Mouse (Mus musculus): ENCODE measurements around the gene Ahnak. TPM values are rescaled to one million over a fixed set of nuclear protein-coding genes. Genes with fewer than 3 reads are reported as not detected.

Ahnak gene
- polyA plus RNA-seq, 1 experiment from 2014 or later: 2.7 TPM

DNA sequence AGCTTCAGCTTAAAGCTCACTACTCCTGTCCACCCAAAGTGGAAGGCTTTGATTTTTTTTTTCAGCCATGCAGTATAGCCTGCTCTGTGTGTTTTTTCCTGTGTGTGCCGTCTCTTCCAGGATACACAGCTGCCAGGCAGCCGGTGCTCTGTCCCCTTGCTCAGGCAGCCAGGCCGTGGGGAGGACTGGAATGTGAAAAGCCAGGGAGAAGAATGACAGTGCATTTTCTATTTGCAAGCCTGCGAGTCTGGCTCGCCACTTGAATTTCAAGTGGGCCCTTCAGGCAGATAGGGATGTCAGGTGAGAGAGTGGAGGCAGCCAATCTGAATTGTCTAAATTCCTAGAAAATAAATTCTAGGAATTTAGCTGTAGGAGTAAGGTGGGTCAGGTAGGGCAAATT is 38.7 kb downstream of the Ahnak start:
- 20% methylated on average over 5 of the region's 5 CpGs for WGBS
- Histone ChIP-seq H3K36me3 (ENCODE audit: control insufficient read depth, insufficient read depth, low read length) (no peaks in the 10 kb centered on the region), H3K4me2 (ENCODE audit: low read depth, low read length) (no peak overlapping the region), H3K4me1 (ENCODE audit: control insufficient read depth, insufficient read depth, low read length) (peaks cover 3% of the 10 kb centered on the region; the same call in 1 of the 2 replicates), H3K4me3 (ENCODE audit: low read depth, low read length) (no peak overlapping the region), H3K9me3 (ENCODE audit: control insufficient read depth, low read length) (no peaks in the 10 kb centered on the region), H3K27me3 (ENCODE audit: control insufficient read depth, insufficient read depth, low read length) (no peaks in the 10 kb centered on the region), H3K9ac (replicated peaks; ENCODE audit: low read depth, low read length) (no peak overlapping the region), H3K27ac (ENCODE audit: low read depth, low read length) (no peak overlapping the region)
- ATAC-seq (ENCODE audit: low read depth): 0 out of 2 replicates have a peak, but pooled peaks have one; percentile 34

DNA sequence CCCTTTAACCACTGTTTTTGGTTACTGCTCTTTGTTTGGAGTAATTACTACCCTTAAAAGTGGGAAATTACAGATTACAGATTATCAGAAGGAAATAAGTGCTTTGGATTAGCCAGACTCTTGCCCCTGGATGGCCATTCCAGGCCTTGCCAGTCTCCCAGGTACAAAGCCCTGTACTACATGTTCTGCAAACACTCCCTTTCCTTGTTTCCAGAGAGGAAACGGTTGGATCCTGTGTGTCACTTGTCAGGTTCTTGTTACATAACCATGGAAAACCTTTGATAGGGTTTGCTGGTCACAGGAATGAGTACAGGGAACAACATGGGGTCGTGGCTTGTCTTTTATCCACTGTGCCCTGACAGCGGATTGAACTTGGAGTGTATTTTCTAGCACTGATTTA is 39.3 kb downstream of the Ahnak start:
- Histone ChIP-seq H3K4me2 (ENCODE audit: low read depth, low read length) (no peak overlapping the region), H3K4me1 (ENCODE audit: control insufficient read depth, insufficient read depth, low read length) (peaks cover 3% of the 10 kb centered on the region; the same call in 1 of the 2 replicates), H3K4me3 (ENCODE audit: low read depth, low read length) (no peak overlapping the region), H3K27me3 (ENCODE audit: control insufficient read depth, insufficient read depth, low read length) (no peaks in the 10 kb centered on the region), H3K36me3 (ENCODE audit: control insufficient read depth, insufficient read depth, low read length) (no peaks in the 10 kb centered on the region), H3K9me3 (ENCODE audit: control insufficient read depth, low read length) (no peaks in the 10 kb centered on the region), H3K9ac (replicated peaks; ENCODE audit: low read depth, low read length) (no peak overlapping the region), H3K27ac (ENCODE audit: low read depth, low read length) (no peak overlapping the region)
- no peak for ATAC-seq (ENCODE audit: low read depth)
- WGBS: 80% methylated on average over 3 of the region's 3 CpGs

DNA sequence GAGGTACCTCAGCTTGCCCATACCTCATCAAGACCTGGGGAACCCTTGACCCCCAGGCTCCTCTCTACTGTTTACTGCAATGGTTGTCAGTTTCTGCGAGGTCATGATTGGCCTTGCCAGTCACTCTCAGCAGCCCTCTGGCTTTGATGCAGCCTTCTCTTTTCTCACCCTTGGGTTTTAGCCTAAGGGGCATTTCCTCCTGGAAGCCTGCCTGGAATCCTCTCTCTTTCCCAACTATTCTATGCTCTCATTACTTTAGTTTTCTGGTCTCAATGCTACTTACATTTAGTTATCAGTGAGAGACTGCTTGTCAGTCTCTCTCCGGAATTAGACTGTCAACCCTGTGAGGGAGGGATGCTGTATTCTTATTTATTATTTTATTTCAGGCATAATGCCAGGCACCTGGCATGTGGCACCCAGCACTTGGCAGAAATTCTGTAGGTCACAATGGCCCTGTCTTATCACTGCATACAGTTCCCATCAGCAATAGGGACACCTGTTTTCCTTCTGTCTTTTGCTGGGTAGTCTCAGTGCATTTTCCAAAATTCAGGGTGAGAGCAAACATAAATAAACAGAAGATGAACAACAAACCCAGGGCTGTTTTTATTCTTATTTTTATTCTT is 40.7 kb downstream of the Ahnak start:
- no peaks in the 10 kb centered on the region for H3K36me3 ChIP-seq (ENCODE audit: control insufficient read depth, insufficient read depth, low read length)

DNA sequence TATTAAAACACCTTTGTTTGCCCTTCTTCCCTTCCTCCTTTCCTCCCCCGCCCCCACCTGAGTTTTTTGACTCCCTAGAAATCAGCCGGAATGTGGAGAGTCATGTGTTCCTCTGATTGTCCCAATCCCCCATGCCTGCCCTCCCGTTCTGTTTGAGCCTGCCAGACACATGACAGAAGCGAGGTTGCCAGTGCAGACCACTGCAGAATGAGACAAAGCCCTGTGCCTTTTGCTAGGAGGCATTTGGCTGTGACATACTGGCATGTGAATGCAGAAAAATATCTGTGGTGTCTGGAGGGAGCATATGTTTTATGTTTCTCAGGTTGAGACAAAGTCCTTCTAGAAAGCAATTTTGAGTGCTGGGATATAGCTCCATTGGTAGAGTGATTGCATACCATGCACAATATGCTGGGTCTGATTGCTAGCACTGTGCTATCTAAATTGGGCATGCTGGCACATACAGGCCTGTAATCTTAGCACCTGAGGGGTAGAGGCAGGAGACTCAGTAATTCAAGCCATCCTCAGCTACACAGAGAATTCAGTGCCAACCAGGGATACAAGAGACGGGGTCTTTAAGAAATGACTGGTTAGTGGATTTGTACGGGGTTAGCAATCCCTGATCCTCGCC is 43.5 kb downstream of the Ahnak start:
- 69% methylated on average over 7 of the region's 7 CpGs for WGBS
- Histone ChIP-seq H3K27ac (ENCODE audit: low read depth, low read length) (0 out of 2 replicates have a peak overlapping the region, but pooled peaks have one; percentile 6), H3K36me3 (ENCODE audit: control insufficient read depth, insufficient read depth, low read length) (no peaks in the 10 kb centered on the region), H3K27me3 (ENCODE audit: control insufficient read depth, insufficient read depth, low read length) (no peaks in the 10 kb centered on the region), H3K4me2 (ENCODE audit: low read depth, low read length) (no peak overlapping the region), H3K9ac (replicated peaks; ENCODE audit: low read depth, low read length) (no peak overlapping the region), H3K4me1 (ENCODE audit: control insufficient read depth, insufficient read depth, low read length) (no peaks in the 10 kb centered on the region; the same call in 1 of the 2 replicates), H3K4me3 (ENCODE audit: low read depth, low read length) (no peak overlapping the region), H3K9me3 (ENCODE audit: control insufficient read depth, low read length) (no peaks in the 10 kb centered on the region)
- ATAC-seq (ENCODE audit: low read depth): no peak

More for the DNA sequence above, 40.7 kb downstream of the Ahnak start:
- 79% methylated on average over 2 of the region's 2 CpGs for WGBS
- ATAC-seq (ENCODE audit: low read depth): no peak
- Histone ChIP-seq H3K9me3 (ENCODE audit: control insufficient read depth, low read length) (no peaks in the 10 kb centered on the region), H3K4me1 (ENCODE audit: control insufficient read depth, insufficient read depth, low read length) (peaks cover 3% of the 10 kb centered on the region; the same call in 1 of the 2 replicates), H3K27me3 (ENCODE audit: control insufficient read depth, insufficient read depth, low read length) (no peaks in the 10 kb centered on the region), H3K4me3 (ENCODE audit: low read depth, low read length) (no peak overlapping the region), H3K9ac (replicated peaks; ENCODE audit: low read depth, low read length) (no peak overlapping the region), H3K4me2 (ENCODE audit: low read depth, low read length) (no peak overlapping the region), H3K27ac (ENCODE audit: low read depth, low read length) (no peak overlapping the region)

DNA sequence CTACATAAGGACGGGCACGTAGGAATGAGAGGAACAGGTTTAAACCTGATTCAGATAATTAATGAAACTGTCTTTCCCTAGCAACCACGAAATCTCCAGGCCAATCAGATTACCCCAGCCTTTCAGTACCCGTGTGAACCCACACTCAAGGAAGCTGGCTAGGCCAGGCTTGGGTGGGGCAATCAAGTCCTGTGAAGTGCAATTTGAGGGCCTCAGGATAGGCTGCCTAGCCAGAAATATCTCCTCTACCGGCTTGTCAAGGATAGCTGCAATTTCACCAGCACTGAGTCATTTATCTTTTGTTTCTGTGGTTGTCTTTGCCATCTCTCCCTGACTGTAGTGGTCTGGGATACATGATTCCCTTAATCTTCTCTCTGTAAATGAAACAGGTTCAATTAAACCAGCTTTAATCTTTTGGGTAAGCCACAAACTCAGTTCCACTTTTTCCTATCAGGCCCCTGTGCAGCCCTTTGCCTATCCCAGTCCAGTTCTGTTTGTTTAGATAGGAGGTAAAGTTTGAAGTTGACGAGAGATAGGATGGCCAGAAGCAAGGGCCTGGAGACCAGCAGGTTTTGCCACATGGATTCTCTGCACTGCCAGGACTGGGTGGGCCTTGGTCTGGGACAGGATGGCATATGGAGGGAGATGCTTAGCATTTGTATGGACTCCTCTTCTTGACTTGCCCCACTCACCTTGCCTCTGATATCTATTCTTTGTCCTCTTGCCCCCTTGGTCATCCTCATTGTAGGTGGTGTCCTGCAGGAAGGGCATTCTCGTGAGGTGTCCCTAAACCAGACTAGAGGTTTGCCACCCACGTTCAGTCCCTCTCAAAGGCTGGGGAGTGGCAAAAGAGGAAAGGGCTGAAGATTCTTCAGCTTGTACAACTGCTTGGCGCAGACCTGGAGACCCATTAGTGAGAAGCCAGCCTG is 44.6 kb downstream of the Ahnak start:
- 56% methylated on average over 9 of the region's 9 CpGs for WGBS

DNA sequence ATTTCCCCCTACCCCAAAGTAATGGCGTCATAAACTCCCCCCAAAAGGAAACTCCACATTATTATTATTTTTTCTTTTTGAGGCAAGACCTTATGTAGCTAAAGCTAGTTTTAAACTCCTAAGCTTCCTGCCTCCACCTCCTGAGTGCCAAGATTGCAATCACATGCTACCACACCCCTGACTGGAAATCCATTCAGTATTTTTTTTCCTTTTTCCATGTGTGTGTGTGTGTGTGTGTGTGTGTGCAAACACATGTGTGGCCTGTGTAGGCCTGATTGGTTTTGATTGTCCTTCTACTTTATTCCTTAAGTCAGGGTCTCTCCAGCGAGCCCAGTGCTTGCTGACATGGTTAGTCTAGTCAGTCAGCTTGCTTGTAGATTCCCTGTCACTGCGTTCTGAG is 45.4 kb downstream of the Ahnak start:
- Histone ChIP-seq H3K27me3 (ENCODE audit: control insufficient read depth, insufficient read depth, low read length) (no peaks in the 10 kb centered on the region), H3K4me1 (ENCODE audit: control insufficient read depth, insufficient read depth, low read length) (no peaks in the 10 kb centered on the region), H3K9ac (replicated peaks; ENCODE audit: low read depth, low read length) (no peak overlapping the region), H3K27ac (ENCODE audit: low read depth, low read length) (no peak overlapping the region), H3K4me2 (ENCODE audit: low read depth, low read length) (no peak overlapping the region), H3K9me3 (ENCODE audit: control insufficient read depth, low read length) (no peaks in the 10 kb centered on the region), H3K4me3 (ENCODE audit: low read depth, low read length) (no peak overlapping the region), H3K36me3 (ENCODE audit: control insufficient read depth, insufficient read depth, low read length) (no peaks in the 10 kb centered on the region)
- no peak for ATAC-seq (ENCODE audit: low read depth)
- 88% methylated on average over 3 of the region's 3 CpGs for WGBS

More for the DNA sequence above, 44.6 kb downstream of the Ahnak start:
- H3K9me3 ChIP-seq (ENCODE audit: control insufficient read depth, low read length): no peaks in the 10 kb centered on the region
- H3K36me3 ChIP-seq (ENCODE audit: control insufficient read depth, insufficient read depth, low read length): no peaks in the 10 kb centered on the region
- H3K4me1 ChIP-seq (ENCODE audit: control insufficient read depth, insufficient read depth, low read length): no peaks in the 10 kb centered on the region
- ATAC-seq (ENCODE audit: low read depth): no peak
- H3K27ac ChIP-seq (ENCODE audit: low read depth, low read length): no peak overlapping the region
- H3K4me2 ChIP-seq (ENCODE audit: low read depth, low read length): no peak overlapping the region
- H3K4me3 ChIP-seq (ENCODE audit: low read depth, low read length): no peak overlapping the region
- no peaks in the 10 kb centered on the region for H3K27me3 ChIP-seq (ENCODE audit: control insufficient read depth, insufficient read depth, low read length)
- H3K9ac ChIP-seq (replicated peaks; ENCODE audit: low read depth, low read length): no peak overlapping the region

DNA sequence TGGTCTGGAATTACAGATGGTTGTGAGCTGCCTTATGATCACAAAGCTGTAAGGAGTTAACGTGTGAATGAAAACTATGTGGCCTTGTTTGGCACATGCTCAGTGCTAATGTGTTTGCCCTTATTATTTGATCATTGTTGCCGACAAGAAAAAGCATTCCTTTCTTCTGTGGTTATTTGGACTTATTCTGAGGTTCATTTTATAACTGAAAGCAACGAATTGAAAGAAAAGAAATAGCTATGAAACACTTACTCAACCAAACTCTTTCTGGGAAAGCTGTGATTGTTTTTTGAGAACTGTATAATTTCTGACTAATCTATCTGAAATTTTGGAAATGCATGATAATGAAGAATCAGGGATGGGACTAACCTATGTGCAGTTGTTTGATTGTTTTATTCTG is 46.0 kb downstream of the Ahnak start:
- no peak for ATAC-seq (ENCODE audit: low read depth)
- Histone ChIP-seq H3K36me3 (ENCODE audit: control insufficient read depth, insufficient read depth, low read length) (no peaks in the 10 kb centered on the region), H3K9ac (replicated peaks; ENCODE audit: low read depth, low read length) (no peak overlapping the region), H3K4me2 (ENCODE audit: low read depth, low read length) (no peak overlapping the region), H3K9me3 (ENCODE audit: control insufficient read depth, low read length) (no peaks in the 10 kb centered on the region), H3K4me1 (ENCODE audit: control insufficient read depth, insufficient read depth, low read length) (no peaks in the 10 kb centered on the region), H3K27ac (ENCODE audit: low read depth, low read length) (no peak overlapping the region), H3K4me3 (ENCODE audit: low read depth, low read length) (no peak overlapping the region), H3K27me3 (ENCODE audit: control insufficient read depth, insufficient read depth, low read length) (no peaks in the 10 kb centered on the region)
- WGBS: 76% methylated on average over 3 of the region's 3 CpGs

DNA sequence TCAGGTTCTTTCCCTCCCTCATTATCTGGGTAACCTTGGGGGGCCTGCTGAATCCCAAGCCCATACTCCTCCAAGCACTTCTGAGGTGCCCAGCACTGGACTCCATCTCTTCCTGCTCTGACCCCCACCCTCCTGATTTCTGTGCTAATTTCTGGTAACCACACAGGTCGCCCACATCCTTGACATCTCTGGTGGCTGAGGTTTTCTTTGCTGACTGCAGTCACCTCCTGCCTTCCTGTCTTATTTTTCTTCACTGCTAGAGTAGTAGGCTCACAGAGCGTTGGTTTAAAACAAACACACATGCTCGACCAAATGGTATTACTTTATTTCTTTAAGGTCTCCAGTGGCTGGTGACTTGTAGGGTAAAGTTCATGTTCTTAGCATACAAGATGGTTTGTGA is 49.1 kb downstream of the Ahnak start:
- Histone ChIP-seq H3K9ac (replicated peaks; ENCODE audit: low read depth, low read length) (no peak overlapping the region), H3K4me2 (ENCODE audit: low read depth, low read length) (no peak overlapping the region), H3K9me3 (ENCODE audit: control insufficient read depth, low read length) (no peaks in the 10 kb centered on the region), H3K27ac (ENCODE audit: low read depth, low read length) (no peak overlapping the region), H3K4me3 (ENCODE audit: low read depth, low read length) (no peak overlapping the region), H3K27me3 (ENCODE audit: control insufficient read depth, insufficient read depth, low read length) (no peaks in the 10 kb centered on the region), H3K4me1 (ENCODE audit: control insufficient read depth, insufficient read depth, low read length) (no peaks in the 10 kb centered on the region), H3K36me3 (ENCODE audit: control insufficient read depth, insufficient read depth, low read length) (no peaks in the 10 kb centered on the region)
- 76% methylated on average over 3 of the region's 3 CpGs for WGBS
- ATAC-seq (ENCODE audit: low read depth): no peak

DNA sequence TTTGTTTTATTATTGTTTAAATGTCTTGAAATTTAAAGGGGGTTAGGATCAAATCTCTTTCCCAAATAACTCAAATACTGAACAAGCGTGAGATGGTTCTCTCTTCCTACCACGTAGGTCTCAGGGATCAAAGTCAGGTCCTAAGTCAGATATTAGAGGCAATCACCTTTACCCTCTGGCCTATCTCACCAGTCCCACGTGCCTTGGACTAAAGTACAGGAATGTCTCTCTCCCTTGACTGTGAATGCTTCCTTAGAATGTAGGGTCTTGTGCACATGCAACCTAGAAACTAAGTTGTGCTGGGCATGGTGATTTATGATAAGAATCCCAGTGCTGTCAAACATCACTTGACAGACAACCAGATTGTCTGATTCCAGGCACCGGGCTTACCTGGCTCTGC is 50.2 kb downstream of the Ahnak start:
- 87% methylated on average over 4 of the region's 4 CpGs for WGBS
- no peak for ATAC-seq (ENCODE audit: low read depth)
- no peaks in the 10 kb centered on the region for H3K36me3 ChIP-seq (ENCODE audit: control insufficient read depth, insufficient read depth, low read length)

More for the DNA sequence above, 50.2 kb downstream of the Ahnak start:
- no peaks in the 10 kb centered on the region for H3K4me1 ChIP-seq (ENCODE audit: control insufficient read depth, insufficient read depth, low read length)
- H3K27me3 ChIP-seq (ENCODE audit: control insufficient read depth, insufficient read depth, low read length): no peaks in the 10 kb centered on the region
- H3K27ac ChIP-seq (ENCODE audit: low read depth, low read length): no peak overlapping the region
- H3K9me3 ChIP-seq (ENCODE audit: control insufficient read depth, low read length): no peaks in the 10 kb centered on the region
- H3K4me3 ChIP-seq (ENCODE audit: low read depth, low read length): no peak overlapping the region
- no peak overlapping the region for H3K9ac ChIP-seq (replicated peaks; ENCODE audit: low read depth, low read length)
- H3K4me2 ChIP-seq (ENCODE audit: low read depth, low read length): no peak overlapping the region
